Mouse (Mus musculus) MEL (cell line): Measurements from ENCODE around the gene Mef2b. TPM values are rescaled to one million over a fixed set of nuclear protein-coding genes. Genes with fewer than 3 reads are reported as not detected.

Experiments used
- DNase-seq: peaks from one replicate; pipeline ENCODE4 v3.0.0; 2011; ENCODE audit warnings: low read depth, low spot score
- H3K27ac ChIP-seq: 2 replicates; pipeline ENCODE4 v1.5.1; 2012; ENCODE audit warnings: low read depth, mild to moderate bottlenecking, control low read depth, low read length, moderate library complexity; ENCODE audit not compliant: control insufficient read depth
- H3K27me3 ChIP-seq, 2 experiments: fragments of 150-350 bp in 1 of 2; sonication (generic) in 1 of 2; 2 replicates each; pipeline ENCODE4 v1.6.1; 2012; ENCODE audit warnings: low read length in 2 of 2, mild to moderate bottlenecking in 2 of 2, improper control_type of control experiment in 1 of 2, moderate library complexity in 1 of 2; ENCODE audit not compliant: insufficient read depth in 2 of 2, control insufficient read depth in 1 of 2
- H3K36me3 ChIP-seq, 2 experiments: 2 replicates each; pipeline ENCODE4 v1.6.1; 2012 to 2014; ENCODE audit warnings: low read length in 2 of 2, improper control_type of control experiment in 1 of 2, inconsistent platforms in 1 of 2, mild to moderate bottlenecking in 1 of 2; ENCODE audit not compliant: insufficient read depth in 2 of 2, control insufficient read depth in 1 of 2
- H3K4me1 ChIP-seq, 2 experiments: fragments of 150-350 bp in 1 of 2; sonication (generic) in 1 of 2; 2 replicates each; pipeline ENCODE4 v1.6.1; 2012; ENCODE audit warnings: low read length in 2 of 2, improper control_type of control experiment in 1 of 2, mild to moderate bottlenecking in 1 of 2; ENCODE audit not compliant: insufficient read depth in 2 of 2, control insufficient read depth in 1 of 2
- H3K4me3 ChIP-seq, 2 experiments: fragments of 150-350 bp in 1 of 2; sonication (generic) in 1 of 2; 2 replicates each; pipeline ENCODE4 v1.5.1; 2012; ENCODE audit warnings: low read depth in 2 of 2, low read length in 2 of 2, mild to moderate bottlenecking in 2 of 2, moderate library complexity in 2 of 2, control low read depth in 1 of 2, improper control_type of control experiment in 1 of 2; ENCODE audit not compliant: control insufficient read depth in 1 of 2, insufficient read depth in 1 of 2
- H3K79me2 ChIP-seq: 2 replicates; pipeline ENCODE4 v1.6.1; 2012; ENCODE audit warnings: mild to moderate bottlenecking, low read length, moderate library complexity; ENCODE audit not compliant: control insufficient read depth, poor library complexity, insufficient read depth
- H3K9ac ChIP-seq: 2 replicates; pipeline ENCODE4 v1.6.1; 2012; ENCODE audit warnings: low read depth, mild to moderate bottlenecking, control low read depth, low read length, moderate library complexity; ENCODE audit not compliant: control insufficient read depth, poor library complexity, severe bottlenecking
- H3K9me3 ChIP-seq: fragments of 150-350 bp; sonication (generic); replicated peaks from 2 replicates; pipeline ENCODE4 v1.6.1; 2012; ENCODE audit warnings: mild to moderate bottlenecking, low read length, improper control_type of control experiment, moderate library complexity; ENCODE audit not compliant: insufficient read depth
- CHD2 ChIP-seq: IDR thresholded peaks from 2 replicates; pipeline ENCODE4 v1.6.1; 2011; ENCODE audit warnings: low read length, improper control_type of control experiment
- E2F4 ChIP-seq: IDR thresholded peaks from 2 replicates; pipeline ENCODE4 v1.6.1; 2011; ENCODE audit warnings: low read depth, low read length, improper control_type of control experiment, borderline replicate concordance
- GABPA ChIP-seq: IDR thresholded peaks from 2 replicates; pipeline ENCODE4 v1.6.1; 2012; ENCODE audit warnings: low read depth, mild to moderate bottlenecking, inconsistent platforms, low read length, improper control_type of control experiment, moderate library complexity
- HCFC1 ChIP-seq: IDR thresholded peaks from 2 replicates; pipeline ENCODE4 v1.6.1; 2012; ENCODE audit warnings: low read depth, mild to moderate bottlenecking, inconsistent platforms, low read length, improper control_type of control experiment, moderate library complexity
- KAT2A ChIP-seq: conservative IDR thresholded peaks from 2 replicates; pipeline ENCODE4 v1.6.1; 2012; ENCODE audit warnings: low read depth, low read length, improper control_type of control experiment, inconsistent platforms
- MEF2A ChIP-seq: IDR thresholded peaks from 2 replicates; pipeline ENCODE4 v1.6.1; 2014; ENCODE audit warnings: low read depth, mild to moderate bottlenecking, inconsistent platforms, low read length, improper control_type of control experiment; ENCODE audit not compliant: poor library complexity, insufficient replicate concordance, severe bottlenecking; ENCODE audit errors: extremely low read depth
- POLR2AphosphoS2 ChIP-seq: IDR thresholded peaks from 2 replicates; pipeline ENCODE4 v1.6.1; 2011; ENCODE audit warnings: low read length, improper control_type of control experiment
- POLR2AphosphoS5 ChIP-seq: IDR thresholded peaks from 2 replicates; pipeline ENCODE4 v1.6.1; 2012; ENCODE audit warnings: low read depth, borderline replicate concordance, mild to moderate bottlenecking, inconsistent platforms, low read length, moderate library complexity, mixed read lengths
- RAD21 ChIP-seq: IDR thresholded peaks from 2 replicates; pipeline ENCODE4 v1.6.1; 2011; ENCODE audit warnings: mild to moderate bottlenecking, low read depth, low read length, improper control_type of control experiment
- SIN3A ChIP-seq: IDR thresholded peaks from 2 replicates; pipeline ENCODE4 v1.6.1; 2012; ENCODE audit warnings: low read length, improper control_type of control experiment, inconsistent platforms
- SMC3 ChIP-seq: IDR thresholded peaks from 2 replicates; pipeline ENCODE4 v1.6.1; 2011; ENCODE audit warnings: low read depth, low read length, improper control_type of control experiment
- TCF12 ChIP-seq: IDR thresholded peaks from 2 replicates; pipeline ENCODE4 v1.6.1; 2014; ENCODE audit warnings: low read depth, mild to moderate bottlenecking, inconsistent platforms, low read length, improper control_type of control experiment, moderate library complexity
- UBTF ChIP-seq: IDR thresholded peaks from 2 replicates; pipeline ENCODE4 v1.6.1; 2012; ENCODE audit warnings: low read depth, mild to moderate bottlenecking, inconsistent platforms, low read length, improper control_type of control experiment, moderate library complexity, borderline replicate concordance; ENCODE audit not compliant: insufficient read depth
- USF1 ChIP-seq: IDR thresholded peaks from 2 replicates; pipeline ENCODE4 v1.6.1; 2014; ENCODE audit warnings: low read depth, mild to moderate bottlenecking, inconsistent platforms, low read length, improper control_type of control experiment, moderate library complexity
- USF2 ChIP-seq, 2 experiments: IDR thresholded peaks; 2 replicates each; pipeline ENCODE4 v1.6.1; 2011 to 2012; ENCODE audit warnings: improper control_type of control experiment in 2 of 2, low read length in 2 of 2, borderline replicate concordance in 1 of 2, inconsistent platforms in 1 of 2, low read depth in 1 of 2, mild to moderate bottlenecking in 1 of 2; ENCODE audit not compliant: insufficient read depth in 1 of 2
- ZC3H11A ChIP-seq: IDR thresholded peaks from 2 replicates; pipeline ENCODE4 v1.6.1; 2012; ENCODE audit warnings: low read depth, mild to moderate bottlenecking, inconsistent platforms, low read length, improper control_type of control experiment
- ZKSCAN1 ChIP-seq: IDR thresholded peaks from 2 replicates; pipeline ENCODE4 v1.6.1; 2012; ENCODE audit warnings: low read depth, mild to moderate bottlenecking, inconsistent platforms, low read length, improper control_type of control experiment, moderate library complexity
- ZMIZ1 ChIP-seq: IDR thresholded peaks from 2 replicates; pipeline ENCODE4 v1.6.1; 2012; ENCODE audit warnings: low read depth, mild to moderate bottlenecking, inconsistent platforms, low read length, improper control_type of control experiment, moderate library complexity
- ZNF384 ChIP-seq: IDR thresholded peaks from 2 replicates; pipeline ENCODE4 v1.6.1; 2012; ENCODE audit warnings: low read depth, mild to moderate bottlenecking, inconsistent platforms, low read length, improper control_type of control experiment
- polyA plus RNA-seq, 2 experiments: library from polyadenylated mRNA; stranded (reverse) in 1 of 2; unstranded in 1 of 2; fragments of >175 nt in 1 of 2; fragments of >200 nt in 1 of 2; gene quantifications; 2 replicates each; pipeline versions ENCODE4 v1.2.1 to v1.2.4; 2012; ENCODE audit warnings: low replicate concordance in 2 of 2, low read depth in 1 of 2; ENCODE audit not compliant: insufficient read length in 2 of 2, insufficient read depth in 1 of 2, missing spikeins in 1 of 2
- total RNA-seq: library from RNA; depleted of rRNA; stranded (reverse); fragments of 300-350 nt; gene quantifications from 2 replicates; pipeline ENCODE4 v1.2.3, GENCODE M21; 2012

Mef2b gene
- total and polyA plus RNA-seq, 3 experiments, result 2.0 to 6.5 TPM; not detected in 1

DNA sequence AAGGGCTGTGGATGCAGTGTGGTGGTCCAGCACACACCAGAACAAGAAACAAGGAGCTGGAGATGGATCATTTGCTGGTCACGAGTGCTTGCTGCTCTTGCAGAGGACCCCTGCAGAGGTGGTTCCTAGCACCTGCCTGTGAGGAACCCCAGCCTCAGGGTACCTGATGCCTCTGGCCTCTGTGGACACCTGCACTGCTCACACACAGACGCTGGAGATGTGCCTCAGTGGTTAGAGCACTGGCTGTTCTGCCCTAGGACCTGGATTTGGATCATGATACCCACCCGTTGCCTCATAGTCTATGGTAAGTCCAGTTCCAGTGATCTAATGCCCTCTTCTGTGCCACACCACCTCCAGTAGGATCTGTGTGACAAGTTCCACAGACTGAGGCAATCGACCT is 2.9 kb upstream of the Mef2b start:
- no peak overlapping the region for H3K27ac ChIP-seq
- H3K4me1 ChIP-seq, result peaks cover 4 to 21% of the 10 kb centered on the region in 2 experiments; a peak in 3 of 4 replicates
- no peak overlapping the region for H3K4me3 ChIP-seq
- no peaks in the 10 kb centered on the region for H3K27me3 ChIP-seq
- no peaks in the 10 kb centered on the region for H3K9me3 ChIP-seq
- H3K36me3 ChIP-seq, result peaks cover 0 to 3% of the 10 kb centered on the region in 2 experiments; a peak in 3 of 4 replicates
- no peak for DNase-seq
- no peak overlapping the region for H3K9ac ChIP-seq
- no peak for TF ChIP-seq POLR2AphosphoS2
- no peak for TF ChIP-seq USF2 (IDR thresholded peaks at IDR 0.05; ENCODE audit: borderline replicate concordance in 1 of 2, insufficient read depth in 1 of 2, low read depth in 1 of 2, low read length in 2 of 2)
- no peak for TF ChIP-seq E2F4
- TF ChIP-seq ZNF384, result no peak
- TF ChIP-seq POLR2AphosphoS5, result no peak
- no peak for TF ChIP-seq KAT2A
- TF ChIP-seq ZMIZ1, result no peak
- TF ChIP-seq RAD21, result no peak
- TF ChIP-seq, all 39 proteins: peak for 0
- H3K79me2 ChIP-seq, result peaks cover 18% of the 10 kb centered on the region

DNA sequence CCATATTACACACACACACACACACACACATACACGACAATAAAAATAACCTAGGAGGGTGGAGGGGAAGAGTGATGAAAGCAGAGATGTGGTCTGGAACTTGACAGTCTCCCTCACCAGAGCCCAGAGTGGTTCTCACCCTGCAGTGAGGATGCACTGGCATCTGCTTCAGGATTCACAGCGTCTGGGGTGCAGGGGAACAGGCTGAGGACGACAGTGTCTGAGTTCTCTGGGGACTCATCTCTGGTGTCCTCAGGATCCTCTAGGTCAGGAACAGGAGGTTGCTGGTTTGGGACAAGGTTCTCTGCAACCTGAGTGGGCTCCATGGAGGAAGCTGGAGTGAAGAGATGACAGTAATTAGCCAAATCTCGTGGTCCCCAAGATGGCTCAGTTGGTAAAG is 1.6 kb upstream of the Mef2b start:
- no peak overlapping the region for H3K27ac ChIP-seq
- H3K36me3 ChIP-seq, result peaks cover 0 to 3% of the 10 kb centered on the region in 2 experiments; a peak in 3 of 4 replicates
- H3K9ac ChIP-seq, result no peak overlapping the region; the same call in 1 of the 2 replicates
- peaks cover 4 to 15% of the 10 kb centered on the region in 2 experiments; a peak in 2 of 4 replicates for H3K4me1 ChIP-seq
- H3K27me3 ChIP-seq, result no peaks in the 10 kb centered on the region
- peaks cover 11% of the 10 kb centered on the region for H3K79me2 ChIP-seq
- DNase-seq, result no peak
- H3K4me3 ChIP-seq, result peak overlapping the region in 1 of 2 experiments; percentile 65; a peak in 2 of 4 replicates
- H3K9me3 ChIP-seq, result no peaks in the 10 kb centered on the region
- TF ChIP-seq TCF12, result no peak
- TF ChIP-seq SMC3, result no peak
- no peak for TF ChIP-seq UBTF
- TF ChIP-seq MEF2A, result no peak
- TF ChIP-seq CHD2, result no peak
- no peak for TF ChIP-seq ZC3H11A
- TF ChIP-seq HCFC1, result no peak
- TF ChIP-seq SIN3A, result no peak
- TF ChIP-seq ZKSCAN1, result no peak
- no peak for TF ChIP-seq GABPA
- no peak for TF ChIP-seq USF1
- TF ChIP-seq RAD21, result no peak
- no peak for TF ChIP-seq KAT2A
- TF ChIP-seq, all 39 proteins: peak for 0
